Mouse (Mus musculus): ENCODE measurements around the gene Fam89b.

The Fam89b gene

GRCm38 (mm10) chr19:5734325-5734724, 4.9 kb upstream of the Fam89b start:
- DNase-seq, result no peak

GRCm38 (mm10) chr19:5731264-5731978, 2.0 kb upstream of the Fam89b start:
- peak; percentile 89 for DNase-seq

- DNase-seq, result peak; percentile 52
Observed at GRCm38 (mm10) chr19:5730314-5731186, 1.1 kb upstream of the Fam89b start.

GRCm38 (mm10) chr19:5728631-5729443, 616 bp downstream of the Fam89b start:
- peak; percentile 61 for DNase-seq

- DNase-seq, result peak; percentile 87
Observed at GRCm38 (mm10) chr19:5727701-5728100, 1.8 kb downstream of the Fam89b start.

- no peak for DNase-seq
Observed at GRCm38 (mm10) chr19:5726961-5727578, 2.4 kb downstream of the Fam89b start.

- no peak for DNase-seq
Observed at GRCm38 (mm10) chr19:5725767-5726515, 3.5 kb downstream of the Fam89b start, which contains the start of gene Ehbp1l1. TSS of gene Ehbp1l1 (minus strand) at chr19:5726317.

- no peak for DNase-seq
Observed at GRCm38 (mm10) chr19:5725029-5725707, 4.3 kb downstream of the Fam89b start.

- no peak for DNase-seq
Observed at GRCm38 (mm10) chr19:5724549-5724941, 4.9 kb downstream of the Fam89b start.

- DNase-seq, result no peak
Observed at GRCm38 (mm10) chr19:5723934-5724548, 5.4 kb downstream of the Fam89b start.

- DNase-seq, result no peak
Observed at GRCm38 (mm10) chr19:5722848-5723425, 6.5 kb downstream of the Fam89b start.

GRCm38 (mm10) chr19:5721233-5721632, 8.2 kb downstream of the Fam89b start:
- DNase-seq, result no peak

- DNase-seq, result no peak
Observed at GRCm38 (mm10) chr19:5716955-5717354, 12.5 kb downstream of the Fam89b start.

- no peak for DNase-seq
Observed at GRCm38 (mm10) chr19:5715793-5716688, 13.4 kb downstream of the Fam89b start.

GRCm38 (mm10) chr19:5713730-5714129, 15.7 kb downstream of the Fam89b start:
- DNase-seq, result no peak

GRCm38 (mm10) chr19:5713255-5713654, 16.2 kb downstream of the Fam89b start:
- DNase-seq, result no peak

- no peak for DNase-seq
Observed at GRCm38 (mm10) chr19:5711907-5712460, 17.5 kb downstream of the Fam89b start.

GRCm38 (mm10) chr19:5711218-5711617, 18.2 kb downstream of the Fam89b start:
- DNase-seq, result peak; percentile 72

GRCm38 (mm10) chr19:5710581-5710980, 18.9 kb downstream of the Fam89b start:
- no peak for DNase-seq

All from cerebellum, adult 8-10 months (tissue).